Mouse (Mus musculus): ENCODE results near the gene Bsn. TPM values are rescaled to one million over a fixed set of nuclear protein-coding genes. Genes with fewer than 3 reads are reported as not detected.

Bsn gene
- polyA plus RNA-seq, 1 experiment, result not detected

DNA sequence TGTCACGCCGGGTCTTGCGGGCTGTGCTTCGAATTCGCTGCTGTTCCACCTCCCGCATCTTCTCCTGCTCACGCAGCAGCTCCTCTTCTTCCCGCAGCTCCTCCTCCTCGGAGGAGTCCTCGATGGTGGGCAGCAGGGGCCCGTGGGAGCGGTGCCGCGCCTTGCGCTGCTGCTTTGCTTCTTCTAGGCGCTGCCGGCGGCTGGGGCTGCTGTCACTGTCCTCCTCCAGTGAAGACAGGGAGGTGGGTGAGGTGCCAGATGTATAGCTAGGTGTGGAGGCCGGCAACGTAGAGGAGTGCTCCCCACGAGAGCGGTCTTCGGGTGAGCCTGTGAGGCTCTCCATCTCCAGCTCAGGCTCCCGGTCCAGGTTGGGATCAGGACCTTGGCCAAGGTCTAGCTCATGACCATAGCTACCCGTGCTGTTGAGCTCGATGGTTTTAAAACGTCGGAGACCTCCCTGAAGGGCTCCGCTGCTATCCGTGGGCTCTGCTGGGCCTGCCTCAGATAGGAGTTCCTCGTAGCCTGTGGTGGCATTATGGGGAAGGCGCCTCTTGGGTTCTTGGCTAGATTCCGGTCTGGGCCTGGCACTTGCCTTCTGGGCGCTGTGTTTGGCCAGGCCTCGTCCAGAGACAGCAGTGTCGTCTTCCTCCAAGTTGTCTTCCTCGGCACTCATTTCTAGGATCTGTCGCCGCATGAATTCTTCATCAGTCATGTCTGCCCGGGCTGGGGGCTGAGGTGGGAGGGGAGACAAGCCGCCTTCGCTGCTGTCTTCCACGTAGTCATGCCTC, 74.7 kb downstream of the Bsn start:
- WGBS, result 65% methylated on average over 43 of the region's 43 CpGs
- Histone ChIP-seq H3K4me1 (ENCODE audit: control insufficient read depth, insufficient read depth, low read length) (peaks cover 50% of the 10 kb centered on the region), H3K27ac (ENCODE audit: insufficient read depth, low read depth, low read length) (peak overlapping the region; percentile 38), H3K4me3 (ENCODE audit: insufficient read depth, low read depth, low read length) (no peak overlapping the region)
- no peak for TF ChIP-seq CTCF (IDR thresholded peaks at IDR 0.05; ENCODE audit: insufficient read depth, low read depth, low read length)
- TF ChIP-seq POLR2A (IDR thresholded peaks at IDR 0.05; ENCODE audit: insufficient read depth, low read depth, low read length), result no peak

DNA sequence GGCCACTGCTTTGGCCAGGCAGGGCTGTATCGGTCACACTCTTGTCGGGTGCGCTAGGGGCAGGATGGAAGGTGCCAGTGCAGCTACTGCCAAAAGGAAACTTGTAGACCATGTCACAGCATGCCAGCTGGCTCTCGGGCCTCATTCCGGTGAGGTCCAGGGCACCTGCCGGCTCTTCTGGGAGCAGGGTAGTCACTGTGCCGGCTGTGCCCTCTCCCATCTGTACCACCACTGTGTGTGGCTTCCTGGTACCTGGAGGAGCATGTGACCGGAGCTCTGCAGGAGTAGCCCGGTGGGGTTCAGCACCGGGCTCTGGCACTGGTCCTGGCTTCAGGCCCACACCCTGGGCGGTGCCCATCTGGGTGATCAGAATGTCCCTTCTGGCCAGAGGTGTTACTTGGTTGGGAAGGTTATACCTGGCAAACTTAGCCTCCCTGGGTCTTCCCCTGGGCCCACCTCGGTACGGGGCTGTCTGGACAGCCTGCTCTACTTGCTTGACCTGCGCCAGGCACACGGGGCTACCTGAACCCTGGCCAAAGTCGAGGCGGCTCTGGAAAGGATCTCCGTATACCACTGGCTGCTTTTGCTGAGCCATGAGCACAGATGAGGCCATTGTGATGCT, 77.4 kb downstream of the Bsn start:
- no peak for TF ChIP-seq POLR2A (IDR thresholded peaks at IDR 0.05; ENCODE audit: insufficient read depth, low read depth, low read length)
- no peak for TF ChIP-seq CTCF (IDR thresholded peaks at IDR 0.05; ENCODE audit: insufficient read depth, low read depth, low read length)
- peaks cover 45% of the 10 kb centered on the region for H3K4me1 ChIP-seq (ENCODE audit: control insufficient read depth, insufficient read depth, low read length)
- no peak overlapping the region for H3K27ac ChIP-seq (ENCODE audit: insufficient read depth, low read depth, low read length)
- no peak overlapping the region for H3K4me3 ChIP-seq (ENCODE audit: insufficient read depth, low read depth, low read length)
- 87% methylated on average over 18 of the region's 18 CpGs for WGBS

GRCm38 (mm10) chr9:108111593-108112121, 78.5 kb downstream of the Bsn start:
- Histone ChIP-seq H3K4me3 (ENCODE audit: insufficient read depth, low read depth, low read length) (no peak overlapping the region), H3K4me1 (ENCODE audit: control insufficient read depth, insufficient read depth, low read length) (peaks cover 42% of the 10 kb centered on the region), H3K27ac (ENCODE audit: insufficient read depth, low read depth, low read length) (no peak overlapping the region)
- 72% methylated on average over 17 of the region's 17 CpGs for WGBS
- TF ChIP-seq POLR2A (IDR thresholded peaks at IDR 0.05; ENCODE audit: insufficient read depth, low read depth, low read length), result no peak
- TF ChIP-seq CTCF (IDR thresholded peaks at IDR 0.05; ENCODE audit: insufficient read depth, low read depth, low read length), result no peak

- Histone ChIP-seq H3K27ac (ENCODE audit: insufficient read depth, low read depth, low read length) (no peak overlapping the region), H3K4me1 (ENCODE audit: control insufficient read depth, insufficient read depth, low read length) (peaks cover 40% of the 10 kb centered on the region), H3K4me3 (ENCODE audit: insufficient read depth, low read depth, low read length) (no peak overlapping the region)
- TF ChIP-seq CTCF (IDR thresholded peaks at IDR 0.05; ENCODE audit: insufficient read depth, low read depth, low read length) (no peak), POLR2A (IDR thresholded peaks at IDR 0.05; ENCODE audit: insufficient read depth, low read depth, low read length) (no peak)
- 22% methylated on average over 22 of the region's 22 CpGs for WGBS
Observed at GRCm38 (mm10) chr9:108111101-108111592, 79.0 kb downstream of the Bsn start.

DNA sequence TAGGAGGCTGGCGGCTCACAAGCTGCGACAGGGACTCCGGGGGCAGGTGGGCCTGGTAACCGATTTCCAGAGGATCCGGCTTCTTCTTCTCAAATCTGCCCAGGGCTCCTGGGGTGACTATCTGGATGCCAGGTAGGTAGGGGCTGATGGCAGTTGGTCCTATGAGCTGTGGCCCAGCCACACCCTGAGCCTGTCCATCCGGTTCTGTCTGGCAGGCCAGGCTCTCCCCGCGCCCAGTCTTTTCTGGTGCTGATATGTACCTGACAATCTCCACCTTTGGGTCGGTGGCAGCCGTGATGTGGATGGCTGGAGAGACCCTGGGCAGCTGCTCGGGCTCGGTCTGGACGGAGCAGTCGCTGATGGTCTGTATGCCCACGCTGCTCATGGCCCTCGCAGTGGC, 80.0 kb downstream of the Bsn start:
- TF ChIP-seq POLR2A (IDR thresholded peaks at IDR 0.05; ENCODE audit: insufficient read depth, low read depth, low read length) (no peak), CTCF (IDR thresholded peaks at IDR 0.05; ENCODE audit: insufficient read depth, low read depth, low read length) (no peak)
- H3K4me3 ChIP-seq (ENCODE audit: insufficient read depth, low read depth, low read length), result no peak overlapping the region
- H3K4me1 ChIP-seq (ENCODE audit: control insufficient read depth, insufficient read depth, low read length), result peaks cover 38% of the 10 kb centered on the region
- 91% methylated on average over 16 of the region's 16 CpGs for WGBS
- H3K27ac ChIP-seq (ENCODE audit: insufficient read depth, low read depth, low read length), result no peak overlapping the region

DNA sequence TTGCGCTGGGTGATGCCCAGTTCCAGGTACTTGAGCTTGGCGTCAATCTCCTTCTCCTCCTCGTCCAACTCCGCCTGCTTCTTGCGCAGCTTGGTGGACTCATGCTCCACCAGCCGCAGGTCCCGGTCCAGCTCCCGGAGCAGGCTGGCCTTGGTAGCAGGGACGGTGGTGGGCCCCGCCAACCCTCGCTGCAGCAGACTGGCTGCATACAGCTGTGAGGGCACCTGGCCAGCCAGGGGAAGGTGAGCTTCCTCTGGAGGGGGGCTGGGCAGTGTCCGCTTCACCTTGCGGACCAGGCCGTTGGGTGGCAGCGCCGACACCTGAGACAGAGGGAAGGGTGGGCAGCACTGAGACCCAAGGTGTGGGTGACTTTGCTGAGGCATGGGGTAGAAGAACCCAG, 82.3 kb downstream of the Bsn start:
- Histone ChIP-seq H3K4me3 (ENCODE audit: insufficient read depth, low read depth, low read length) (no peak overlapping the region), H3K4me1 (ENCODE audit: control insufficient read depth, insufficient read depth, low read length) (peaks cover 32% of the 10 kb centered on the region), H3K27ac (ENCODE audit: insufficient read depth, low read depth, low read length) (no peak overlapping the region)
- no peak for TF ChIP-seq CTCF (IDR thresholded peaks at IDR 0.05; ENCODE audit: insufficient read depth, low read depth, low read length)
- no peak for TF ChIP-seq POLR2A (IDR thresholded peaks at IDR 0.05; ENCODE audit: insufficient read depth, low read depth, low read length)
- 93% methylated on average over 16 of the region's 16 CpGs for WGBS

GRCm38 (mm10) chr9:108106090-108106489, 84.1 kb downstream of the Bsn start:
- Histone ChIP-seq H3K4me3 (ENCODE audit: insufficient read depth, low read depth, low read length) (no peak overlapping the region), H3K27ac (ENCODE audit: insufficient read depth, low read depth, low read length) (no peak overlapping the region), H3K4me1 (ENCODE audit: control insufficient read depth, insufficient read depth, low read length) (peaks cover 25% of the 10 kb centered on the region)
- TF ChIP-seq CTCF (IDR thresholded peaks at IDR 0.05; ENCODE audit: insufficient read depth, low read depth, low read length) (peak; percentile 16; the same call in 1 of the 2 replicates), POLR2A (IDR thresholded peaks at IDR 0.05; ENCODE audit: insufficient read depth, low read depth, low read length) (no peak)
- WGBS, result 91% methylated on average over 23 of the region's 23 CpGs

DNA sequence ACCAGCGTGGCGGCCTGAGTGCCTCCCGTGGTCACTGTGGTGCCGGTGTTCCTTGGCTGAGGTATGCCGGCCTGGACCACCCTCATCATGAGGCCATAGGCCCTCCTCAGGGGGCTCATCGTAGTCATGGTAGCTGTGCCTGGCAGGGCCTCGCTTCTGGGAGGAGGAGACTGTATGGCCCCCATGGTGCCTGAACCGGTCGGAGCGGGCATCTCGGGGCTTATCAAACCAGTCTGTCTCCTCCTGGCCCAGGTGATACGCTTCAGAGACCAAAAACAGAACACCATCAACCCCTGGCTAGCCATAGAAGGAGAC, 84.7 kb downstream of the Bsn start:
- Histone ChIP-seq H3K4me3 (ENCODE audit: insufficient read depth, low read depth, low read length) (no peak overlapping the region), H3K27ac (ENCODE audit: insufficient read depth, low read depth, low read length) (no peak overlapping the region), H3K4me1 (ENCODE audit: control insufficient read depth, insufficient read depth, low read length) (peaks cover 19% of the 10 kb centered on the region)
- TF ChIP-seq POLR2A (IDR thresholded peaks at IDR 0.05; ENCODE audit: insufficient read depth, low read depth, low read length) (no peak), CTCF (IDR thresholded peaks at IDR 0.05; ENCODE audit: insufficient read depth, low read depth, low read length) (no peak)
- WGBS, result 65% methylated on average over 12 of the region's 12 CpGs

Data from olfactory bulb, adult 2 months (tissue).